Mouse (Mus musculus): ENCODE results near the gene Igfn1.

- no peak for TF ChIP-seq CTCF (IDR thresholded peaks at IDR 0.05; ENCODE audit: extremely low read depth, insufficient read depth, low read length)
- TF ChIP-seq POLR2A (IDR thresholded peaks at IDR 0.05; ENCODE audit: extremely low read depth, insufficient read depth, low read length) = no peak
These were observed 32.8 kb upstream of the Igfn1 start for GRCm38 (mm10) chr1:136038746-136039538.

Data from cortical plate, adult 2 months (tissue).